Mouse (Mus musculus): ENCODE measurements at regions not wholly inside any gene's neighbourhood (a gene's known extent, or its start where the extent isn't known, plus 50 kb on each side); places are given as distances from the start of the nearest gene placed in this dataset.

- TF ChIP-seq CTCF (IDR thresholded peaks at IDR 0.05; ENCODE audit: low read depth) (no peak), EP300 (IDR thresholded peaks at IDR 0.05; ENCODE audit: low read depth) (no peak)
Observed at GRCm38 (mm10) chr8:116298891-116299290, 205.9 kb upstream of the Dynlrb2 start.

All from liver, embryonic 14.5 days (tissue).